Mouse (Mus musculus) heart, postnatal 0 days (tissue): ENCODE measurements around the gene Hlx. TPM values are rescaled to one million over a fixed set of nuclear protein-coding genes. Genes with fewer than 3 reads are reported as not detected.

ENCODE experiments used
- ATAC-seq: fragments of 200-750 bp; cut with Nextera tagmentation; 2 replicates; pipeline ENCODE4 v1.8.0; 2017; ENCODE audit warnings: low read depth, moderate number of reproducible peaks, moderate library complexity; ENCODE audit not compliant: insufficient read depth
- DNase-seq: peaks from one replicate; pipeline ENCODE4 v3.0.0-alpha.2; 2016; ENCODE audit warnings: low spot score
- H3K27ac ChIP-seq: fragments of 300-500 bp; sonication (generic); 2 replicates; pipeline ENCODE4 v1.5.1; 2014; ENCODE audit warnings: low read depth, mild to moderate bottlenecking
- H3K27me3 ChIP-seq: fragments of 300-500 bp; sonication (generic); 2 replicates; pipeline ENCODE4 v1.6.1; 2014; ENCODE audit warnings: low read length, mixed read lengths; ENCODE audit not compliant: control insufficient read depth, insufficient read depth
- H3K36me3 ChIP-seq: fragments of 300-500 bp; sonication (generic); replicated peaks from 2 replicates; pipeline ENCODE4 v1.6.1; 2014; ENCODE audit warnings: low read length, mixed read lengths; ENCODE audit not compliant: control insufficient read depth, insufficient read depth
- H3K4me1 ChIP-seq: fragments of 300-500 bp; sonication (generic); 2 replicates; pipeline ENCODE4 v1.6.1; 2014; ENCODE audit warnings: antibody characterized with exemption; ENCODE audit not compliant: control insufficient read depth, insufficient read depth
- H3K4me2 ChIP-seq: fragments of 300-500 bp; sonication (generic); 2 replicates; pipeline ENCODE4 v1.6.1; 2014; ENCODE audit warnings: low read depth, mild to moderate bottlenecking, low read length, moderate library complexity
- H3K4me3 ChIP-seq: fragments of 300-500 bp; sonication (generic); 2 replicates; pipeline ENCODE4 v1.5.1; 2014; ENCODE audit warnings: low read depth, low read length
- H3K9ac ChIP-seq: fragments of 300-500 bp; sonication (generic); replicated peaks from 2 replicates; pipeline ENCODE4 v1.6.1; 2014; ENCODE audit warnings: low read depth, low read length, mixed read lengths
- H3K9me3 ChIP-seq: fragments of 300-500 bp; sonication (generic); replicated peaks from 2 replicates; pipeline ENCODE4 v1.6.1; 2016; ENCODE audit warnings: low read length; ENCODE audit not compliant: control insufficient read depth
- CTCF ChIP-seq: IDR thresholded peaks from 2 replicates; pipeline ENCODE4 v1.5.1; 2016; ENCODE audit warnings: antibody characterized with exemption, control low read depth, low read depth
- EP300 ChIP-seq: IDR thresholded peaks from 2 replicates; pipeline ENCODE4 v1.6.1; 2016; ENCODE audit warnings: antibody characterized with exemption, low read depth
- WGBS: fragments of 180-500 bp; shearing (Covaris S2); extraction: QIAGEN DNeasy Blood & Tissue Kit; methylation state at CpG from one replicate; pipeline ENCODE4 v1.1.7; 2014; 5-methylcytosine and 5-hydroxymethylcytosine counted together
- polyA plus RNA-seq: library from polyadenylated mRNA; unstranded; fragments of >200 nt; fragmentation: Nextera tagmentation; extraction: Ambion mirVana; gene quantifications from 2 replicates; pipeline ENCODE4 v1.2.1, GENCODE M21; 2015
- total RNA-seq: library from RNA; depleted of rRNA; stranded (reverse); fragments of >200 nt; gene quantifications from 2 replicates; pipeline ENCODE4 v1.2.3, GENCODE M21; 2014; ENCODE audit warnings: low replicate concordance

The Hlx gene
- total and polyA plus RNA-seq, 2 experiments from 2014 or later, result 7.0 to 10.0 TPM

- no peaks in the 10 kb centered on the region for H3K9me3 ChIP-seq
- peaks cover 10% of the 10 kb centered on the region for H3K4me1 ChIP-seq
- no peak overlapping the region for H3K4me3 ChIP-seq
- no peak overlapping the region for H3K4me2 ChIP-seq
- ATAC-seq, result no peak
- H3K36me3 ChIP-seq, result no peaks in the 10 kb centered on the region
- no peak for DNase-seq
- no peak for TF ChIP-seq EP300
- no peak for TF ChIP-seq CTCF
- H3K9ac ChIP-seq, result no peak overlapping the region
- H3K27ac ChIP-seq, result no peak overlapping the region
- WGBS, result 51% methylated on average over 5 of the region's 5 CpGs
- H3K27me3 ChIP-seq, result no peaks in the 10 kb centered on the region
Observed at GRCm38 (mm10) chr1:184752671-184753070, 20.3 kb upstream of the Hlx start.

GRCm38 (mm10) chr1:184750114-184750664, 17.8 kb upstream of the Hlx start:
- Histone ChIP-seq H3K4me2 (no peak overlapping the region), H3K4me3 (no peak overlapping the region), H3K9me3 (no peaks in the 10 kb centered on the region), H3K27ac (peak overlapping the region; percentile 1; the same call in 1 of the 2 replicates), H3K36me3 (no peaks in the 10 kb centered on the region), H3K27me3 (no peaks in the 10 kb centered on the region), H3K4me1 (no peaks in the 10 kb centered on the region; the same call in 1 of the 2 replicates), H3K9ac (no peak overlapping the region)
- DNase-seq (no peak), ATAC-seq (no peak)
- no peak for TF ChIP-seq CTCF
- no peak for TF ChIP-seq EP300
- WGBS, result 61% methylated on average over 11 of the region's 11 CpGs

- no peaks in the 10 kb centered on the region for H3K27me3 ChIP-seq
- no peak overlapping the region for H3K4me3 ChIP-seq
- peak; percentile 87 for DNase-seq
- no peaks in the 10 kb centered on the region for H3K36me3 ChIP-seq
- no peaks in the 10 kb centered on the region for H3K9me3 ChIP-seq
- no peak for TF ChIP-seq CTCF
- TF ChIP-seq EP300, result peak; percentile 95
- H3K9ac ChIP-seq, result no peak overlapping the region
- H3K4me2 ChIP-seq, result no peak overlapping the region
- 21% methylated on average over 14 of the region's 14 CpGs for WGBS
- peaks cover under 1% of the 10 kb centered on the region; the same call in 1 of the 2 replicates for H3K4me1 ChIP-seq
- peak; percentile 87 for ATAC-seq
- peak overlapping the region; percentile 80 for H3K27ac ChIP-seq
Observed at GRCm38 (mm10) chr1:184748692-184749152, 16.3 kb upstream of the Hlx start.

- H3K27me3 ChIP-seq, result peaks cover 49% of the 10 kb centered on the region
- 5% methylated on average over 14 of the region's 14 CpGs for WGBS
- H3K9me3 ChIP-seq, result no peaks in the 10 kb centered on the region
- DNase-seq (peak; percentile 70), ATAC-seq (peak; percentile 54)
- no peak overlapping the region for H3K4me3 ChIP-seq
- peak overlapping the region; percentile 13; the same call in 1 of the 2 replicates for H3K4me2 ChIP-seq
- H3K9ac ChIP-seq, result no peak overlapping the region
- TF ChIP-seq CTCF, result peak; percentile 85
- no peak for TF ChIP-seq EP300
- no peaks in the 10 kb centered on the region for H3K4me1 ChIP-seq
- no peak overlapping the region; the same call in 1 of the 2 replicates for H3K27ac ChIP-seq
- no peaks in the 10 kb centered on the region for H3K36me3 ChIP-seq
Observed at GRCm38 (mm10) chr1:184737876-184738479, 5.6 kb upstream of the Hlx start.

DNA sequence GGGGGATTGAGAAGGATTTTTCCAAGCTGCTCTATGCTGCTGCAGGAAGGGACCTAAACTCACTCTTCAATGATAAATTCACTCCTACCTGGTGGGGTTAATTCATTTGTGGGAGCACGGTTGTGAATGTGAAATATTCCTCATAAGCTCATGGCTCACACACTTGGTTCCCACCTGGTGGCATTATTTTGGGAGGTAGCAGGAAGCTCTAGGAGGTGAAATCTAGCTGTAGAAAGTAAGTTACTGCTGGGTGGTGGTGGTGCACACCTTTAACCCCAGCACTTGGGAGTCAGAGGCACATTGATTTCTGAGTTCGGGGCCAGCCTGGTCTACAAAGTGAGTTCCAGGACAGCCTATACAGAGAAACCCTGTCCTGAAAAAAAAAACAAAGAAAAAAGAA, 4.8 kb upstream of the Hlx start:
- TF ChIP-seq EP300 (no peak), CTCF (no peak)
- Histone ChIP-seq H3K27me3 (peaks cover 55% of the 10 kb centered on the region), H3K9me3 (no peaks in the 10 kb centered on the region), H3K4me2 (no peak overlapping the region), H3K27ac (no peak overlapping the region), H3K4me1 (no peaks in the 10 kb centered on the region), H3K4me3 (no peak overlapping the region), H3K9ac (no peak overlapping the region), H3K36me3 (no peaks in the 10 kb centered on the region)
- ATAC-seq (no peak), DNase-seq (no peak)
- WGBS, result 36% methylated on average over 2 of the region's 2 CpGs

- Histone ChIP-seq H3K9me3 (no peaks in the 10 kb centered on the region), H3K4me1 (no peaks in the 10 kb centered on the region), H3K9ac (no peak overlapping the region), H3K4me2 (no peak overlapping the region), H3K36me3 (no peaks in the 10 kb centered on the region), H3K27me3 (peaks cover 64% of the 10 kb centered on the region), H3K27ac (no peak overlapping the region), H3K4me3 (no peak overlapping the region)
- TF ChIP-seq CTCF (no peak), EP300 (no peak)
- ATAC-seq (no peak), DNase-seq (no peak)
- WGBS, result 15% methylated on average over 5 of the region's 5 CpGs
Observed at GRCm38 (mm10) chr1:184736260-184736659, 3.8 kb upstream of the Hlx start.
